Mouse (Mus musculus) kidney, adult 8-10 months (tissue): Measurements from ENCODE around the gene Gjb5.

ENCODE experiments used
- DNase-seq, 2 experiments: peaks; one replicate each; pipeline ENCODE4 v3.0.0; 2022

The Gjb5 gene

GRCm38 (mm10) chr4:127358018-127358417, at the start of gene Gjb5:
Gene Gjb5 (minus strand): TSS chr4:127358181.
- DNase-seq, result no peak

GRCm38 (mm10) chr4:127402614-127403013, 44.6 kb upstream of the Gjb5 start:
- DNase-seq, result no peak

GRCm38 (mm10) chr4:127402166-127402565, 44.2 kb upstream of the Gjb5 start:
- DNase-seq, result no peak

GRCm38 (mm10) chr4:127400165-127401145, 42.5 kb upstream of the Gjb5 start:
- no peak for DNase-seq

- no peak for DNase-seq
Observed at GRCm38 (mm10) chr4:127395591-127395990, 37.6 kb upstream of the Gjb5 start.

GRCm38 (mm10) chr4:127389645-127390044, 31.7 kb upstream of the Gjb5 start:
- DNase-seq, result no peak

GRCm38 (mm10) chr4:127377344-127377743, 19.4 kb upstream of the Gjb5 start:
- DNase-seq, result peak in 1 of 2 experiments; percentile 11

- no peak for DNase-seq
Observed at GRCm38 (mm10) chr4:127375541-127376177, 17.7 kb upstream of the Gjb5 start.

- DNase-seq, result no peak
Observed at GRCm38 (mm10) chr4:127374645-127375044, 16.7 kb upstream of the Gjb5 start.

GRCm38 (mm10) chr4:127373491-127373890, 15.5 kb upstream of the Gjb5 start:
- no peak for DNase-seq

- DNase-seq, result no peak
Observed at GRCm38 (mm10) chr4:127371546-127371945, 13.6 kb upstream of the Gjb5 start.

- no peak for DNase-seq
Observed at GRCm38 (mm10) chr4:127370447-127370846, 12.5 kb upstream of the Gjb5 start.

GRCm38 (mm10) chr4:127368379-127368973, 10.5 kb upstream of the Gjb5 start:
- DNase-seq, result peak; percentile 12 to 52

GRCm38 (mm10) chr4:127365834-127366233, 7.9 kb upstream of the Gjb5 start:
- no peak for DNase-seq

- no peak for DNase-seq
Observed at GRCm38 (mm10) chr4:127365433-127365832, 7.5 kb upstream of the Gjb5 start.

GRCm38 (mm10) chr4:127364431-127364830, 6.5 kb upstream of the Gjb5 start:
- no peak for DNase-seq

GRCm38 (mm10) chr4:127363331-127363730, 5.3 kb upstream of the Gjb5 start:
- no peak for DNase-seq

- DNase-seq, result no peak
Observed at GRCm38 (mm10) chr4:127362520-127362919, 4.5 kb upstream of the Gjb5 start.

- peak; percentile 4 to 9 for DNase-seq
Observed at GRCm38 (mm10) chr4:127354506-127355485, 3.2 kb downstream of the Gjb5 start.

- DNase-seq, result no peak
Observed at GRCm38 (mm10) chr4:127353951-127354438, 4.0 kb downstream of the Gjb5 start, which contains the start of gene Gjb4. Gene Gjb4 (minus strand): TSS chr4:127354081.

- DNase-seq, result no peak
Observed at GRCm38 (mm10) chr4:127352594-127352993, 5.4 kb downstream of the Gjb5 start.
